Comparison of ENCODE assay signal across 20 mouse cellular contexts in the genomic region with DNA sequence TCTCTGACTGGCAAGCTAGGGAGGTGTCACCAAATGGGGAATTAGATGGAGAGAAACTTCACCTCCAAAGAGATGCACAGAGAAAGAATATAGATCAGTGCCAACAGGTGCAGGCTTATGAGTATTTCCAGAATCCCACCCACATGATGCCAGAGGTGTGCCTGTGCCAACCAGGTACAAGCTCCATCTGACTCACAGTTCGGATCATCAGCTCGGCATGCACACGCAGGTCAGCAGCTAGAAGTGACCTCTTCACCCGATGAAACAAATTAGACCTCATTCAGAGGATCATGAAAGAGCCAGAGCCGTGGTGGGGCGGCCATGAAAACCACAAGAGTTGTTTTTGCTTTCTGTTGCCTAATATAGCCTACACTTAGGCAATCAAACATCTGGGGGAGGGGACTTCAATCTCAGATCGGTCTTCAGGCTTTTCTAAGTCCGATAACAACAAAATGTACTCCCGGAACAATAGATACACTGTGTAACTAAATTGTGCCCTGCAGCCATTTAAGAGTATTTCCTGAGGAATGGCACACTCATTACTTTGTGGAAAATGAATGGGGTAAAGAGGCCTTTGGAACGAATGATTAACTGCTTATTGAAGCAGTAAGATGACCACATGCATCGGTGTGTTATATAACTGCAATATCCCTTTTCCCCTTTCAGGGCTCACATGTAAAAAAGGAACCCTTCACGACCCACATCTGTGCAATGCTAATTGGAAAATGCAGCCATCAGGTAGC. TPM values are rescaled to one million over a fixed set of nuclear protein-coding genes. Genes with fewer than 3 reads are reported as not detected.
A peak's percentile ranks its signal among the peaks of the same experiment; 100 is the strongest.
DNase-seq lines count a peak whose midpoint lies in the region; ATAC-seq lines count a peak whose summit lies in the region.
"Had no signal": no experiment of that assay in that cellular context is flagged by ENCODE, and none has a peak within 500 bp of the region (broad histone marks: within the 10 kb centered on the region; RNA-seq: fewer than 3 reads in every experiment).

No protein-coding gene starts in this region.

- peak; percentile 9 for DNase-seq in kidney, adult 9 months
- no peak for DNase-seq in kidney, adult 8-10 months
- peak; percentile 60 for DNase-seq in Muller cell, postnatal 12 days (ENCODE audit: inconsistent ontology term)
- DNase-seq in embryo, embryonic 10.5 days (ENCODE audit: low spot score), result peak; percentile 45
- no peak for DNase-seq in c-Kit-positive CD71-positive TER-119-positive erythroid progenitor cells, embryonic 14.5 days (ENCODE audit: low spot score)
- DNase-seq in cerebellum, adult 9-11 months, result no peak
- DNase-seq: cerebellum, adult 2 months; heart, adult 18-20 months; liver; lung, adult 18-20 months; thymus, adult 18-20 months had no signal

- H3K27ac ChIP-seq in limb, embryonic 13.5 days, result no peak overlapping the region
- H3K27ac ChIP-seq: hindbrain, embryonic 12.5 days; layer of hippocampus, adult 2 months; macrophage had no signal

- no peaks in the 10 kb centered on the region for H3K36me3 ChIP-seq in limb, embryonic 13.5 days
- H3K36me3 ChIP-seq: hindbrain, embryonic 12.5 days had no signal

- no peak for ATAC-seq in limb, embryonic 13.5 days (ENCODE audit: low FRiP score, low read depth)
- ATAC-seq: activated CD4-positive, CD25-positive, alpha-beta regulatory T cell, adult 4 months; midbrain, embryonic 16.5 days had no signal

- WGBS in limb, embryonic 13.5 days, result 20% methylated on average over 12 of the region's 12 CpGs

- no peaks in the 10 kb centered on the region for H3K9me3 ChIP-seq in limb, embryonic 13.5 days
- H3K9me3 ChIP-seq: hindbrain, embryonic 12.5 days had no signal

- H3K27me3 ChIP-seq in limb, embryonic 13.5 days, result 0 out of 2 replicates have a peak, but pooled peaks cover 2% of the 10 kb centered on the region
- H3K27me3 ChIP-seq: hindbrain, embryonic 12.5 days had no signal

- H3K4me1 ChIP-seq in limb, embryonic 13.5 days, result peaks cover 9% of the 10 kb centered on the region

- H3K4me3 ChIP-seq in limb, embryonic 13.5 days, result no peak overlapping the region
- H3K4me3 ChIP-seq: hindbrain, embryonic 12.5 days; layer of hippocampus, adult 2 months had no signal

- H3K4me2 ChIP-seq in limb, embryonic 13.5 days (replicated peaks), result peak overlapping the region; percentile 11; the same call in 1 of the 2 replicates
- H3K4me2 ChIP-seq: hindbrain, embryonic 12.5 days had no signal

- no peak overlapping the region for H3K9ac ChIP-seq in limb, embryonic 13.5 days
- H3K9ac ChIP-seq: hindbrain, embryonic 12.5 days had no signal

RNA-seq across cellular contexts. Expression of a gene that starts 44.1 kb away (rescaled TPM):
- polyA plus RNA-seq in limb, embryonic 13.5 days (2015; fragmentation: Nextera tagmentation; extraction: Ambion mirVana), result 0.06 TPM in 1 of 2 replicates, not detected in the other
- polyA plus RNA-seq: activated CD4-positive, CD25-positive, alpha-beta regulatory T cell, adult 4 months; heart, postnatal 0 days; hindbrain, embryonic 12.5 days; intestine, embryonic 14.5 days; macrophage; urinary bladder, adult 2 months had no signal

RNA-seq across cellular contexts. Expression of a gene that starts 45.9 kb away (rescaled TPM):
- polyA plus RNA-seq in limb, embryonic 13.5 days (2015; fragmentation: Nextera tagmentation; extraction: Ambion mirVana), result not detected in 2 replicates
- polyA plus RNA-seq: activated CD4-positive, CD25-positive, alpha-beta regulatory T cell, adult 4 months; heart, postnatal 0 days; macrophage; urinary bladder, adult 2 months had no signal

Comparison
In these comparisons a context has a peak if more than half of its experiments do, and no peak if none do; other contexts are left out.
1. DNase-seq: peak in kidney, adult 9 months (single experiment), Muller cell, postnatal 12 days (single experiment) and embryo, embryonic 10.5 days (single experiment); none in kidney, adult 8-10 months (0 of 2), c-Kit-positive CD71-positive TER-119-positive erythroid progenitor cells, embryonic 14.5 days (single experiment) and cerebellum, adult 9-11 months (single experiment).